In genomic region chr14:103471806-103472553, GRCm38 (mm10) we compare ENCODE assay signal across 9 mouse cellular contexts. TPM values are rescaled to one million over a fixed set of nuclear protein-coding genes. Genes with fewer than 3 reads are reported as not detected.
DNase-seq lines count a peak whose midpoint lies in the region; ATAC-seq and TF ChIP-seq lines count a peak whose summit lies in the region.
"Had no signal": no experiment of that assay in that cellular context is flagged by ENCODE, and none has a peak within 500 bp of the region (broad histone marks: within the 10 kb centered on the region; RNA-seq: fewer than 3 reads in every experiment).

No protein-coding gene starts in this region.

- H3K9ac ChIP-seq in heart, adult 2 months (ENCODE audit: low read depth, low read length), result no peak overlapping the region
- no peak overlapping the region for H3K9ac ChIP-seq in liver, embryonic 11.5 days (ENCODE audit: low read depth, low read length)

- peaks cover 2% of the 10 kb centered on the region for H3K4me1 ChIP-seq in heart, adult 2 months (ENCODE audit: control insufficient read depth, insufficient read depth, low read length)
- H3K4me1 ChIP-seq in liver, embryonic 11.5 days (replicated peaks; ENCODE audit: control insufficient read depth, insufficient read depth, low read length), result no peaks in the 10 kb centered on the region

- TF ChIP-seq EP300 in heart, adult 2 months (IDR thresholded peaks at IDR 0.05; ENCODE audit: insufficient read depth, low read depth, low read length), result no peak

- ATAC-seq in cerebellum, adult (ENCODE audit: insufficient number of reproducible peaks, low FRiP score, low TSS enrichment), result peak; percentile 83
- no peak for ATAC-seq in liver, embryonic 11.5 days (replicated peaks; ENCODE audit: low FRiP score)

- intact Hi-C loops in gastrocnemius, adult 2 months (cut with DNase I), result loop anchor here (5.0 kb wide), 1 partner anchor 200 kb away; no protein-coding TSS in a partner anchor
- intact Hi-C loops in heart, adult 2 months (cut with DNase I), result loop anchor here (5.0 to 10.0 kb wide), 3 partner anchors 125 to 405 kb away; partner anchors contain the start of gene Mycbp2

- no peak overlapping the region for H3K4me2 ChIP-seq in liver, embryonic 11.5 days

- H3K27me3 ChIP-seq in heart, adult 2 months (ENCODE audit: control insufficient read depth, insufficient read depth, low read length), result no peaks in the 10 kb centered on the region
- H3K27me3 ChIP-seq in liver, embryonic 11.5 days (replicated peaks; ENCODE audit: control insufficient read depth, insufficient read depth, low read length), result no peaks in the 10 kb centered on the region

- DNase-seq in gastrocnemius, adult 2 months, result peak; percentile 61
- DNase-seq in gastrocnemius, postnatal 4 days (ENCODE audit: low spot score in 2 of 2), result no peak
- peak; percentile 65 for DNase-seq in heart, adult 2 months
- DNase-seq in layer of hippocampus, adult 18-20 months (ENCODE audit: low spot score in 2 of 2), result peak; percentile 84 to 94
- peak; percentile 69 to 78 for DNase-seq in right cerebral cortex, postnatal 10 days (ENCODE audit: low spot score in 2 of 2)
- no peak for DNase-seq in spleen, postnatal 14 days (ENCODE audit: low spot score in 2 of 2)
- no peak for DNase-seq in liver, embryonic 11.5 days (ENCODE audit: low spot score)

- no peak overlapping the region for H3K4me3 ChIP-seq in gastrocnemius, adult 2 months
- H3K4me3 ChIP-seq in heart, adult 2 months, result no peak overlapping the region
- H3K4me3 ChIP-seq in liver, embryonic 11.5 days (ENCODE audit: low read depth, low read length), result no peak overlapping the region

- no peaks in the 10 kb centered on the region for H3K9me3 ChIP-seq in liver, embryonic 11.5 days (ENCODE audit: control insufficient read depth, low read length)

- no peak for TF ChIP-seq CTCF in gastrocnemius, adult 2 months (IDR thresholded peaks at IDR 0.05)
- TF ChIP-seq CTCF in heart, adult 2 months (IDR thresholded peaks at IDR 0.05), result no peak

- no peaks in the 10 kb centered on the region for H3K79me2 ChIP-seq in heart, adult 2 months (replicated peaks; ENCODE audit: control insufficient read depth, insufficient read depth, low read length)

- no peaks in the 10 kb centered on the region; the same call in 1 of the 2 replicates for H3K36me3 ChIP-seq in heart, adult 2 months (ENCODE audit: control insufficient read depth, insufficient read depth, low read length)
- H3K36me3 ChIP-seq in liver, embryonic 11.5 days (ENCODE audit: control insufficient read depth, insufficient read depth, low read length), result no peaks in the 10 kb centered on the region

- no peak for TF ChIP-seq POLR2A in heart, adult 2 months (IDR thresholded peaks at IDR 0.05; ENCODE audit: insufficient read depth, low read depth, low read length)

- H3K27ac ChIP-seq in gastrocnemius, adult 2 months, result peak overlapping the region; percentile 58
- H3K27ac ChIP-seq in heart, adult 2 months, result peak overlapping the region; percentile 64
- no peak overlapping the region for H3K27ac ChIP-seq in liver, embryonic 11.5 days (ENCODE audit: low read depth, low read length)

- 23% methylated on average over 7 of the region's 7 CpGs for WGBS in heart, adult 2 months
- 54% methylated on average over 7 of the region's 7 CpGs for WGBS in liver, embryonic 11.5 days

RNA-seq across cellular contexts. Expression of gene Scel, which starts 41.2 kb away (rescaled TPM):
- under 1 TPM; 0.10 to 0.20 TPM for total RNA-seq in gastrocnemius, adult 2 months (2021)
- total RNA-seq in gastrocnemius, postnatal 4 days (2021), result under 1 TPM in 1 of 2 experiments, not detected in 1; 0.10 TPM
- under 1 TPM; 0.11 to 0.42 TPM for total RNA-seq in heart, adult 2 months (2021)
- polyA plus RNA-seq in heart, adult 2 months (2012; rRNA removed), result 0.12 and 0.21 TPM in 2 replicates
- total RNA-seq in layer of hippocampus, adult 18-20 months (2021), result 1 to 10 TPM in 1 of 2 experiments, under 1 TPM in 1; 0.99 to 1.2 TPM
- polyA plus RNA-seq in liver, embryonic 11.5 days (2014; fragmentation: Nextera tagmentation; extraction: Ambion mirVana), result 0.34 and 0.38 TPM in 2 replicates
- polyA plus RNA-seq: C2C12 had no signal

Comparison
In these comparisons a context has a peak if more than half of its experiments do, and no peak if none do; other contexts are left out.
1. DNase-seq: peak in gastrocnemius, adult 2 months (single experiment), heart, adult 2 months (2 of 2), layer of hippocampus, adult 18-20 months (2 of 2) and right cerebral cortex, postnatal 10 days (2 of 2); none in gastrocnemius, postnatal 4 days (0 of 2), spleen, postnatal 14 days (0 of 2) and liver, embryonic 11.5 days (single experiment).